Mouse (Mus musculus) thymus, postnatal 4 days (tissue): Measurements from ENCODE around the gene Olfr1191-ps1.
"Not testable (repeated sequence)": the region's sequence is repeated elsewhere in the genome, so short reads cannot be mapped to it uniquely, and the experiment has no call there.

ENCODE experiments used
- DNase-seq: peaks from one replicate; pipeline ENCODE4 v3.0.0; 2021

The Olfr1191-ps1 gene

GRCm38 (mm10) chr2:88640242-88640641 lies at the start of gene Olfr1191-ps1:
TSS of gene Olfr1191-ps1 (plus strand) at chr2:88640542.
- DNase-seq: not testable (repeated sequence)

- no peak for DNase-seq
These were observed 7.9 kb downstream of the Olfr1191-ps1 start, which contains the start of gene Olfr1192-ps1 for GRCm38 (mm10) chr2:88648209-88648608. TSS of gene Olfr1192-ps1 (plus strand) at chr2:88648509.

- DNase-seq: not testable (repeated sequence)
These were observed 35.0 kb downstream of the Olfr1191-ps1 start, which contains the start of gene Olfr1193 for GRCm38 (mm10) chr2:88675328-88675727. TSS of gene Olfr1193 (plus strand) at chr2:88675628.

GRCm38 (mm10) chr2:88689087-88689486 lies 48.7 kb downstream of the Olfr1191-ps1 start, which contains the start of gene Olfr1195:
TSS of gene Olfr1195 (minus strand) at chr2:88689187.
- DNase-seq: no peak
